Mouse (Mus musculus) forebrain, embryonic 10.5 days (tissue): ENCODE measurements around the gene Itih3. TPM values are rescaled to one million over a fixed set of nuclear protein-coding genes. Genes with fewer than 3 reads are reported as not detected.

ENCODE experiments used
- DNase-seq: peaks from one replicate; pipeline ENCODE4 v3.0.0-alpha.2; 2017; ENCODE audit warnings: low spot score; ENCODE audit errors: extremely low spot score
- H3K27ac ChIP-seq: fragments of 300-500 bp; sonication (generic); 2 replicates; pipeline ENCODE4 v1.5.1; 2016; ENCODE audit warnings: mild to moderate bottlenecking
- H3K27me3 ChIP-seq: fragments of 300-500 bp; sonication (generic); 2 replicates; pipeline ENCODE4 v1.6.1; 2016; ENCODE audit warnings: mild to moderate bottlenecking; ENCODE audit not compliant: poor library complexity, severe bottlenecking
- H3K36me3 ChIP-seq: fragments of 300-500 bp; sonication (generic); replicated peaks from 2 replicates; pipeline ENCODE4 v1.6.1; 2016; ENCODE audit warnings: mild to moderate bottlenecking, moderate library complexity
- H3K4me1 ChIP-seq: fragments of 300-500 bp; sonication (generic); 2 replicates; pipeline ENCODE4 v1.6.1; 2016
- H3K4me3 ChIP-seq: fragments of 300-500 bp; sonication (generic); 2 replicates; pipeline ENCODE4 v1.5.1; 2016; ENCODE audit warnings: mild to moderate bottlenecking, moderate library complexity
- H3K9me3 ChIP-seq: fragments of 300-500 bp; sonication (generic); 2 replicates; pipeline ENCODE4 v1.6.1; 2016; ENCODE audit warnings: mild to moderate bottlenecking, moderate library complexity
- WGBS: fragments of 180-500 bp; shearing (Covaris S2); methylation state at CpG from one replicate; pipeline ENCODE4 v1.1.7; 2016; 5-methylcytosine and 5-hydroxymethylcytosine counted together
- polyA plus RNA-seq: library from polyadenylated mRNA; unstranded; fragments of >200 nt; fragmentation: Nextera tagmentation; extraction: Ambion mirVana; gene quantifications from 2 replicates; pipeline ENCODE4 v1.2.1, GENCODE M21; 2016

The Itih3 gene
- polyA plus RNA-seq, 1 experiment from 2014 or later = 0.32 TPM

GRCm38 (mm10) chr14:30925492-30925891 lies 1.9 kb upstream of the Itih3 start:
- no peak for DNase-seq
- H3K9me3 ChIP-seq = no peaks in the 10 kb centered on the region
- H3K4me1 ChIP-seq = peaks cover 10% of the 10 kb centered on the region; the same call in 1 of the 2 replicates
- H3K36me3 ChIP-seq = no peaks in the 10 kb centered on the region
- H3K27ac ChIP-seq = no peak overlapping the region
- H3K27me3 ChIP-seq = no peaks in the 10 kb centered on the region
- WGBS = 86% methylated on average over 3 of the region's 3 CpGs
- H3K4me3 ChIP-seq = no peak overlapping the region

- peaks cover 10% of the 10 kb centered on the region; the same call in 1 of the 2 replicates for H3K4me1 ChIP-seq
- DNase-seq = no peak
- H3K27ac ChIP-seq = no peak overlapping the region
Observed at GRCm38 (mm10) chr14:30922053-30922670, 1.4 kb downstream of the Itih3 start.

DNA sequence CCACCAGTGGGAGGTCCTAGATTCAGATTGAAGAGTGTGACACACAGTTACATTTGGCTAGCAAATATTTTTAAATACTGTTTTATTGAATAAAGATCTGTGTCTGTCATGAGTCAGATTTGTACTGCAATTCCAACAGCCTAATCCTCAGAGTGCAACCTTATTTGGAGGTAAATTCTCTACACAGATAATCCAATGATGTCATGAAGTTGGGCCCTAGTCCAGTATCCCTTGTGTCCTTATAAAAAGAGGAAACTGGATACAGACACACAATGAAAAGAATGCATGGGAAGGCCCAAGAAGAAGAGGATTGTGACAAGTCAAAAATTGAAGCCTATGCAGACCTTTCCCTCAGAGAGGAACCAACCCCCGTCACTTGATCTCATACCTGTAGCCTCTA lies 7.0 kb downstream of the Itih3 start:
- no peak overlapping the region for H3K4me3 ChIP-seq
- H3K27ac ChIP-seq = no peak overlapping the region
- 92% methylated on average over 1 of the region's 1 CpGs for WGBS
- H3K4me1 ChIP-seq = no peaks in the 10 kb centered on the region
- H3K36me3 ChIP-seq = no peaks in the 10 kb centered on the region
- H3K9me3 ChIP-seq = no peaks in the 10 kb centered on the region
- no peak for DNase-seq
- H3K27me3 ChIP-seq = no peaks in the 10 kb centered on the region

More at GRCm38 (mm10) chr14:30922053-30922670, 1.4 kb downstream of the Itih3 start:
- Histone ChIP-seq H3K4me3 (no peak overlapping the region), H3K9me3 (no peaks in the 10 kb centered on the region), H3K36me3 (no peaks in the 10 kb centered on the region), H3K27me3 (no peaks in the 10 kb centered on the region)
- 69% methylated on average over 8 of the region's 8 CpGs for WGBS

DNA sequence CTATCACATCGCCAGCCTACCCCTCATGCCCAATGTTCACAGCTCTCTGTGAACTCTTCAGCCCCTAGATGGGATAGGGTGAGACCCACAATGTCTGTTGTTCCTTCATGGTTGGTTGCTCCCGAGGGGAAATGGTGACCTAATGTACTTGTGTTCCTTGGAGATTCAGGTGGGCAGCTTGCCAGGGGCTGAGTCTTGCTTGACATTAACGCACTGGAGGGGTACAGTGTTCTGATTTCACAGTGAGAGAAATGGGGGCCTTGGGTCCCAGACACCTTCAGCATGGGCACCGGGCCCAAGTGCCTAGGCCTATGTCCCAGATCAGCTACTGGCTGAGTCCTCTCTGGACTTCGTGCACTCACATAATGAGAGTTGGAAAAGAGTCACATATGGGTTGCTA lies 10.2 kb downstream of the Itih3 start:
- Histone ChIP-seq H3K9me3 (no peaks in the 10 kb centered on the region), H3K36me3 (no peaks in the 10 kb centered on the region), H3K27ac (no peak overlapping the region), H3K27me3 (no peaks in the 10 kb centered on the region), H3K4me3 (no peak overlapping the region), H3K4me1 (no peaks in the 10 kb centered on the region)
- 84% methylated on average over 5 of the region's 5 CpGs for WGBS
- DNase-seq = no peak

GRCm38 (mm10) chr14:30912641-30913040 lies 10.9 kb downstream of the Itih3 start:
- Histone ChIP-seq H3K36me3 (no peaks in the 10 kb centered on the region), H3K27ac (no peak overlapping the region)

DNA sequence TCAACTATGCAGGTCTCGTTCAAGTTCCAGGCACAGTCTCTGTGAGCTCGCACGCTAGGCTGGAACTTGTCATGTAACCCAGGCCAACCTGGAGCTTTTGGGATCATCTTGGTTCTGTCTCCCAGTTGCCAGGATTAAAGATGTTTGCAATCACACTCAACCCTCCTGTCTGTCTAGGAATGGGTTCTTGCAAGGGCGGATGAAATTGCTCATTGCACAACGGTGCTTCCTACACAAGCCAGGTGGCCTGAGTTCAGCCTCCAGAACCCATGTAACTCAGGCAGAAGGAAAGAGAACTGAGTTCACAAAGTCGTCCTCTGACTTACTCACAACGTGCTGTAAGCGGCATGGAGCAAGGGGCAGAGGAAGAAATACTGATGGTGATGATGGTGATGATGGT lies 12.4 kb downstream of the Itih3 start:
- DNase-seq = no peak
- no peaks in the 10 kb centered on the region for H3K9me3 ChIP-seq
- no peaks in the 10 kb centered on the region for H3K36me3 ChIP-seq
- no peaks in the 10 kb centered on the region for H3K27me3 ChIP-seq
- 94% methylated on average over 8 of the region's 8 CpGs for WGBS
- H3K4me1 ChIP-seq = no peaks in the 10 kb centered on the region
- no peak overlapping the region for H3K4me3 ChIP-seq
- H3K27ac ChIP-seq = no peak overlapping the region

More at GRCm38 (mm10) chr14:30912641-30913040, 10.9 kb downstream of the Itih3 start:
- Histone ChIP-seq H3K27me3 (no peaks in the 10 kb centered on the region), H3K9me3 (no peaks in the 10 kb centered on the region), H3K4me3 (no peak overlapping the region), H3K4me1 (no peaks in the 10 kb centered on the region)
- DNase-seq = no peak
- 86% methylated on average over 8 of the region's 8 CpGs for WGBS

DNA sequence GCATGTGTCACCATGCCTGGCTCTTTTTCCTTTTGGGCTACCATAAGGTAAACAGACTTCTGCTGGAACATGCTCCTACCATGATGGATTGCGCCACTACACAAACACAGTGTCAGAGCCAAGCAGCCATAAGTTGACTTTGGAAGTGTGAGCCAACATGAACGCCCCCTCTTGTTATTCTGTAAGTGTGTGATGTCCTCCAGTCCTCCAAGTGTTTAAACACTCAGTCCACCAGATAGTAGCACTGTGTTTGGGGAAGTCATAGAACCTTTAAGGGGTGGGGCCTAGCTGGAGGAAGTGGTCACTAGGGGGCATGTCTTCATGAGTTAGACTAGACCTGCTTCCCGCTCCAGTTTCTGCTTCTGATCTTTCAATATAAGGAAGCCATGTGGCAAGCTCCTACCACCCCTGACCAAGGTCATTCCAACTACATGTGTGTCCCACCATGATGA lies 15.7 kb downstream of the Itih3 start:
- no peak for DNase-seq
- no peaks in the 10 kb centered on the region for H3K9me3 ChIP-seq
- no peaks in the 10 kb centered on the region for H3K4me1 ChIP-seq
- WGBS = 87% methylated on average over 3 of the region's 3 CpGs
- no peaks in the 10 kb centered on the region for H3K36me3 ChIP-seq
- H3K27ac ChIP-seq = no peak overlapping the region
- H3K4me3 ChIP-seq = no peak overlapping the region
- H3K27me3 ChIP-seq = no peaks in the 10 kb centered on the region

DNA sequence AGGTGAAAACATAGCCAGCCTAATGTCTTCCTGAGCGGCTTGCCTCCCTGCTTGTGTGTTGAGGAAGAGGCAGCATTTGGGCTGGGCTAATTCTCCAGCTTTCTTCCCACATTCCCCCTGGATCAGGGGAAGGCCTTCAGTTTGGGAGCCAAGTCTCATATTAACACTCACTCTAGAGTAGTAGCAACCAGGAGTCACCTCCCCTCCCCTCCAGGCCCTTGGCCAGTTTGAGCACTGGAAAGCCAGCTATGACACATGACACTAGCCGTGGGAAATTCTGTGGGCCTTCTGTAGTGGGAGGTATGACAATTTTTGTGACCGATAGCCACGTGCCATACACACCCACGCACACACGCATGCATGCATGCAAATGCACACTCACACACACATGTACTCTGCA lies 17.6 kb downstream of the Itih3 start:
- Histone ChIP-seq H3K4me3 (no peak overlapping the region), H3K4me1 (no peaks in the 10 kb centered on the region), H3K36me3 (no peaks in the 10 kb centered on the region), H3K27ac (no peak overlapping the region), H3K27me3 (no peaks in the 10 kb centered on the region), H3K9me3 (no peaks in the 10 kb centered on the region)
- DNase-seq = no peak
- WGBS = 93% methylated on average over 6 of the region's 6 CpGs

DNA sequence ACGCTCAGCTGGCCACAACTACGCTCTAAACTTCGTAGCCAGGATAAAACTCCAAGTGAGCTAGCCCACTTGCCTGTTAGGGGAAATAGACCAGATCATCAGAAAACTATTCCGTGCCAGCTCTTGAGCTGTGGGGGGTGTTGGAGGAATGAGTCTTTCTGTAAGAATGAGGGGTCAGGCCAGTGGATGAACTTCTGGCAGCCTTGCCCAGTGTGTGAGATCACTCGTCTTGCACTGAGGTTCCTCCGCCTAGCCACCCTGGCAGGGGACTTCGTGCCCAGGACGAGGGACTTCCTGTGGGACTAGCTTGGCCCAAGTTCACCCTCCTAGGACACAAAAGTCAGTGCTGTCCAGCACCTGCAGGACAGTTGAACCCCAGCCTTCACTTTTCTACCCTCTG lies 19.3 kb downstream of the Itih3 start:
- Histone ChIP-seq H3K4me1 (no peaks in the 10 kb centered on the region), H3K9me3 (peaks cover 5% of the 10 kb centered on the region), H3K36me3 (no peaks in the 10 kb centered on the region), H3K4me3 (no peak overlapping the region), H3K27ac (no peak overlapping the region), H3K27me3 (no peaks in the 10 kb centered on the region)
- no peak for DNase-seq
- 90% methylated on average over 8 of the region's 8 CpGs for WGBS

GRCm38 (mm10) chr14:30903036-30903435 lies 20.5 kb downstream of the Itih3 start:
- no peak for DNase-seq
- WGBS = 72% methylated on average over 3 of the region's 3 CpGs
- H3K36me3 ChIP-seq = no peaks in the 10 kb centered on the region
- H3K4me3 ChIP-seq = no peak overlapping the region
- H3K4me1 ChIP-seq = no peaks in the 10 kb centered on the region
- H3K27ac ChIP-seq = no peak overlapping the region
- peaks cover 6% of the 10 kb centered on the region for H3K9me3 ChIP-seq
- no peaks in the 10 kb centered on the region for H3K27me3 ChIP-seq

DNA sequence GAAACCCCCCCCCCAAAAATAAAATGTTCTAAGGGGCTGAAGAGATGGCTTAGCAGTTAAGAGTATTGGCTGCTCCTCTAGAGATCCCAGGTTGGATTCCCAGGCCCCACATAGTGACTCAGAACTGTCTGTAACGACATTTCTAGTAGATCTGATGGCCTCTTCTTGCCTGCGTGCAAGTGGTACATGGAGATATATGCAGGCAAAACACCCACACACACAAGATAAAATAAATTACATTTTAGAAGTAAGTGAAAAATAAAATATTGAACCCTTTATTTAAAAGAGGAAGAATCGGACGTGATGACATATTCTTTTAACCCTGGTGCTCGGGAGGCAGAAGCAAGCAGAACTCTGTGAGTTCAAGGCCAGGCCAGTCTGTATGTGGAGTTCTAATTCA lies 20.9 kb downstream of the Itih3 start:
- Histone ChIP-seq H3K4me3 (no peak overlapping the region), H3K4me1 (no peaks in the 10 kb centered on the region), H3K27ac (no peak overlapping the region), H3K36me3 (no peaks in the 10 kb centered on the region), H3K9me3 (peaks cover 6% of the 10 kb centered on the region), H3K27me3 (no peaks in the 10 kb centered on the region)
- 93% methylated on average over 5 of the region's 5 CpGs for WGBS
- no peak for DNase-seq

- WGBS = 43% methylated on average over 3 of the region's 3 CpGs
- Histone ChIP-seq H3K4me3 (no peak overlapping the region), H3K27ac (no peak overlapping the region), H3K36me3 (no peaks in the 10 kb centered on the region), H3K4me1 (no peaks in the 10 kb centered on the region; the same call in 1 of the 2 replicates), H3K9me3 (peaks cover 6% of the 10 kb centered on the region), H3K27me3 (no peaks in the 10 kb centered on the region)
- DNase-seq = no peak
Observed at GRCm38 (mm10) chr14:30899972-30900371, 23.6 kb downstream of the Itih3 start.

- Histone ChIP-seq H3K27ac (no peak overlapping the region), H3K36me3 (no peaks in the 10 kb centered on the region), H3K4me1 (peaks cover 6% of the 10 kb centered on the region), H3K27me3 (no peaks in the 10 kb centered on the region), H3K4me3 (no peak overlapping the region), H3K9me3 (no peaks in the 10 kb centered on the region)
- DNase-seq = no peak
- WGBS = 31% methylated on average over 8 of the region's 9 CpGs
Observed at GRCm38 (mm10) chr14:30888271-30888732, 35.3 kb downstream of the Itih3 start.
